Mouse (Mus musculus) spleen, postnatal 36 days (tissue): ENCODE measurements around the gene Slc17a7.
"Not testable (repeated sequence)": the region's sequence is repeated elsewhere in the genome, so short reads cannot be mapped to it uniquely, and the experiment has no call there.

ENCODE experiments used
- DNase-seq, 2 experiments: peaks; one replicate each; pipeline ENCODE4 v3.0.0; 2022; ENCODE audit warnings: low spot score in 2 of 2, mixed read lengths in 1 of 2

Slc17a7 gene

GRCm38 (mm10) chr7:45163735-45164490, at the start of gene Slc17a7:
TSS of gene Slc17a7 (plus strand) at chr7:45163949.
- DNase-seq, result no peak

DNA sequence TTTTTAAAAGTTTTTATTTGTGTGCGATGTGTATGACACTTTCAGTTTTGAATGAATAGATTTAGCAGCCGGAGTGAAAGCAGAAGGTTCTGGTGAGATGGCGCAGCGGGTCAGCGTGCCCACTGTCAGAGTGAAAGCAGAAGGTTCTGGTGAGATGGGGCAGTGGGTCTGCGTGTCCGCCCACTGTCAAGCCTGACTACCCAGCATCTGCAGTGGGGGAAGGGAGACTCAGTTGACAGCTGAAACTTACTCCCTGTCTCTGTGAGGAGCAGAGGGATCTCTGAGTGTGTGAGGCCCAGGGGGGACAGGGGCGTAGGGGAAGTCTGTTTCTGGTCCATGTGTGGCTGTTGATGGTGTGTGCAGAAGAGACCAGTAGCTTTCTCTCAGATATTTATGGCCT, 46.2 kb upstream of the Slc17a7 start:
- DNase-seq, result peak; percentile 64 to 71

- no peak for DNase-seq
These were observed 45.4 kb upstream of the Slc17a7 start for GRCm38 (mm10) chr7:45118336-45118735.

DNA sequence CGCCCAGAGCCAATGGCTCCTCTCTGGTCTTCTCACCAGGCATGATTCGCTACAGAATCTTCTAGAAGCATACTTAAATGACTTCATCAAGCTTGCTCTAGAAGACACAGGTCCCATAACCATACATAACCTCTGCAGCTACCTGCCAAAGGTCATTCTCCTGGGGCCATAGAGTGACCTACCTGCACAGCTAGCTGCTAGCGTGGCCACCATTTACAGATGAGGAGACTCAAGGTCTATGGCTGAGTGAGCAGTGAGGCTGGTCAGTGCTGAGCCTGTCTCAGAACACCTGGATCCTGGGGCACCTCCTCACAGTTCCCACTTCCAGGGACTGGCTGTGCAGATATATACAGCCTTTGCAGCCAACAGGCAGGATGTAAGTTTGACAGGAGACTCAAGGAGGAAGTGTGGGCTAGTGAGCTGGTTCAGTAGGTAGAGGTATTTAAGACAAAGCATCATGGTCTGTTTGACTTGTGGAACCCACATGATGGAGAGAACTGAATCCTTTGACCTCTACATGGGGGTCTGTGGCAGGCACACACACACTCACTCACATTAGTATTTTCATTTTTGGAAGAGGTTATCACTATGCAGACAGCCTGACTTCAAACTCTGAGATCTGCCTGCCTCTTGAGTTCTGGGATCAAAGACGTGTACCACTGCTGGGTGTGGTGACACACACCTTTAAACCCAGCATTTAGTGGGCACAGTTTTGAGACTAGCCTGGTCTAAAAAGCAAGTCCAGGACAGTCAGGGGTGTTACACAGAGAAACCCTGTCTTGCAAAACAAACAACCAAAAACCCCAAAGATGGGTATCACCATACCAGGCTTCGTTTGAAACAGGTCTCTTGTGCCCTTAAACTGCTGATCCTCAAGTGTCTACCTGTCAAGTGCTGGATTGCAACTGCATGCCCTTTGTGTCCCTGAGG, 43.7 kb upstream of the Slc17a7 start:
- DNase-seq, result peak; percentile 65 to 67

DNA sequence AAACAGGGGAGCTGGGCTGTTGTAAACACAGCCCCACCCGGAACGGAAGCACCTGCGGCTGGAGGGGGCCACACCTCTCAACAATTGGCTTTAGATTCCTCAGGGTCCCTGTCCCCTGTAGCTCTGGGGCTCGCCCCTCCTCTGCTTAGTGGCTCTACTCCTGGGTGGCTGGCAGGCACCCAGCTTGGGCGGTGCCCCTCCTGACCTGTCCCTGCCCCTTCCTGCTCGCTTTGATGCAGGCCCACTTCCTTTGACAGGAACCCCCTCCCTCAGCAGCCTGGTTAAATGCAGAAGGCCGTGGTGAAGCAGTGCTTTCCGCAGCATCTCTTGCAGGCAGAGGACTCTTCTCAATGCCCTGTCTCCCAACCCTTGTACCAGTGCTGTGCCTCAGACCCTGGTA, 42.3 kb upstream of the Slc17a7 start:
- peak; percentile 94 to 96 for DNase-seq

DNA sequence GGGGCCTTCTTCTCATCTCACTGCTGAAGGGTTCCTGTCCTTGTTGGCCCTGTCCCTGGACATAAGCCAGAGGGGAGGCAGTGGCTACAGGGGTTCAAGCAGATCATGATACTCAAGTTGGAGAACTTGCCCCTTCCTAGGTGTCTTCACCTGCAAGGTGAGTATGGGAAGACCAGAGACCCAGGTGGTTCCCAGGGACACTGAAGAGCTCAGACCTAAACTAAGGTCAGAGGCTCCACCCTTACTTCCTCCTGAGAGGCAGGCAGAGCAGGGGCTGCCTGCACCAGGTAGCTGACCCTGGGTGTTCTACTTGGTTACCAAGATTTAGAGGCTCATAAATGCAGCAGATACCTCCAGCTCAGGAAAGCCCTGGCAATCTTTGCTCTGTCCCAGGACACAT, 41.8 kb upstream of the Slc17a7 start:
- DNase-seq, result peak; percentile 46 to 52

DNA sequence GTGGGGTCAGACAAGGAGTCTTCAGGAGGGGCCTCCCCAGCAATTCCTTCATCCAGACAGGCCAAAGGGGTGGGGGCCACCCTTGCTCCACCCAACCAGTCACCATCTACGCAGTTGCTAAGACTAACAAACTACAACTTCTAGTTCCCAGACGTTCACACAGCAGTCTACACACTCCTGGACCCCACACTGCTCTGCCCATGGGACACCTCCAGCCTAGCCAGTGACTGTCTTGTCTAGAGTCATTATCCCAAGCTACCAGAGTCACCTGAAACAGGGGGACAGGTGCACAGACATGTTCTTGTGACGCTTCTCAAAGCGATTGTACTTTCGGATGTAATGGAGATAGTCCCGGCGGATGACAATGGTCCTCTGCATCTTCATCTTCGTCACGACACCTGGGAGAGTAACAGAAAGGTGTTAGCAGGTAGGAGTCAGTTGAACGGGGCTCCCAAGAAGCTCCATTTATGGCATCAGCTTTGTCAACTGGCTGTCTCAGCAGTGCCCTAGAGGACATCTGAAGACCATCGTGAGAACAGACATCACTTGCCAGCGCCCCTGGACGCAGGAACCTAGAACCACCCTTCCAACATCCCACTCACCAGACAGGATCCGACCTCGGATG, 41.1 kb upstream of the Slc17a7 start:
- no peak for DNase-seq

DNA sequence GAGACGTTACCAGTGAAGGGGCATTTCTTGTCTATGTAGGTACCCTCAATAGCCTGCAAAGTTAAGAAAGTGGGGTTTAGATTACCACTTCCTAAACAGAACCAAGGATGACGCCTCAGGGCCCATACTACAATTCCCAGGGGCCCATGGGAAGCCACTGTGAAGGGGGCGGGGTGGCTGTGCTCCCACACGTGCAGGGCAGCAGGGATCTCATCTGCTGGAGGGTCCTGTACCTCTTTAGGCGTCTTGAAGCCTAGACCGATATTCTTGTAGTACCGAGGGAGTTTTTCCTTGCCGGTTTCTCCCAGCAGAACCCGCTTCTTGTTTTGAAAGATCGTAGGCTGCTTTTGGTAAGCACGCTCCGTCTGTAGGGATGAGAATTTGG, 40.6 kb upstream of the Slc17a7 start:
- peak; percentile 68 to 74 for DNase-seq

GRCm38 (mm10) chr7:45124224-45125143, 39.3 kb upstream of the Slc17a7 start, which contains the start of gene Rps11:
TSS of gene Rps11 (minus strand) at chr7:45124439.
- peak; percentile 99 for DNase-seq

- DNase-seq, result no peak
These were observed 38.6 kb upstream of the Slc17a7 start for GRCm38 (mm10) chr7:45125144-45125600.

DNA sequence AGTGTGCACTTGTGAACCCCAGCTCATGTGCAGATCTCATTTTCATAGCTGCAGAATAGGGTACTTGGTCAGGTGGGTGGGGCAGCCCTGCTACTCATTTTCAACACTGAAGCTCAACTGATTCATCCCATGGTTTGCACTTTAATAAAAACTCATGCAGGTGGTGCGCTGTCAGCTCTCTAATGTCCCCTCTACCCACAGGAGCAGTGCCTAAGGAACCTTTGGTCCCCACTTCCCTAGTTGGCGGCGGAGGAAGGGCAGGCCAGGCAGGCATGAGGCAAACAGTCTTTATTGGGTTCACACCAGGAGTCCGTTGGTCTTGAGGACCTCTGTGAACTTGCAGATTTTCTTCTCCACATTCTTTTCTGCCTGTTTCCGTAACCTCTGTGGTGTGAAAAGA, 38.1 kb upstream of the Slc17a7 start:
- DNase-seq, result not testable (repeated sequence)

DNA sequence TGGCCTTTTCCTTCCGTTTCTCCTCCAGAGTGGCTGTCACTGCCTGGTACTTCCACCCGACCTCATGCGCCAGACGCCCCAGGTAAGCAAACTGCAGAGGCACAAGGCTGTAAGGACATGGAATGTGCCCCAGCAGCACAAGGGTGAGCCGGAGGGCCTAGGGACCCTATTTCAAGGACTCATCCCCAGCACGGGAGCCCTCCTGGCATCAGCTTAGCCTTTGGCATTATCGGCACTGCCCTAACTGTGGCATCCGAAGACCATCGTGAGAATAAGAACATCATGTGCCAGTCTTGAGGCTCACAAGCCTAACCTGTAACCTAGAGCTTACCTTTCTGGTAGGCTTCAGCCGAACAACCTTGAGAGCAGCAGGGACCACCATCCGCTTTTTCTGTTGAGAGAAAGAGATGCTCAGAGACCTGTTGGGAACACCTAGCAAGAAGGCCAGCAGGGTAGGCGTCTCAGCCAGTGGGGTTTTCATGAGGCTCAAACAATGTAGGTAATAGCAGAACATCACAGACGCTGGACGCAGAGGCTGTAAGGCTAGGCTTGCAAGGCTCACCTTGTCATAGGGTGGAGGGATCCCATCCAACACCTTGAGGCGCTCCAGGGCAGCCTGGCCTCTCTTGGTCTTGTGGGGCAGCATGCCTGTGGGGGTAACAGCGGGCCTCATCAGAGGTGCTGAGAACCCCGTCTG, 37.5 kb upstream of the Slc17a7 start:
- DNase-seq, result no peak

DNA sequence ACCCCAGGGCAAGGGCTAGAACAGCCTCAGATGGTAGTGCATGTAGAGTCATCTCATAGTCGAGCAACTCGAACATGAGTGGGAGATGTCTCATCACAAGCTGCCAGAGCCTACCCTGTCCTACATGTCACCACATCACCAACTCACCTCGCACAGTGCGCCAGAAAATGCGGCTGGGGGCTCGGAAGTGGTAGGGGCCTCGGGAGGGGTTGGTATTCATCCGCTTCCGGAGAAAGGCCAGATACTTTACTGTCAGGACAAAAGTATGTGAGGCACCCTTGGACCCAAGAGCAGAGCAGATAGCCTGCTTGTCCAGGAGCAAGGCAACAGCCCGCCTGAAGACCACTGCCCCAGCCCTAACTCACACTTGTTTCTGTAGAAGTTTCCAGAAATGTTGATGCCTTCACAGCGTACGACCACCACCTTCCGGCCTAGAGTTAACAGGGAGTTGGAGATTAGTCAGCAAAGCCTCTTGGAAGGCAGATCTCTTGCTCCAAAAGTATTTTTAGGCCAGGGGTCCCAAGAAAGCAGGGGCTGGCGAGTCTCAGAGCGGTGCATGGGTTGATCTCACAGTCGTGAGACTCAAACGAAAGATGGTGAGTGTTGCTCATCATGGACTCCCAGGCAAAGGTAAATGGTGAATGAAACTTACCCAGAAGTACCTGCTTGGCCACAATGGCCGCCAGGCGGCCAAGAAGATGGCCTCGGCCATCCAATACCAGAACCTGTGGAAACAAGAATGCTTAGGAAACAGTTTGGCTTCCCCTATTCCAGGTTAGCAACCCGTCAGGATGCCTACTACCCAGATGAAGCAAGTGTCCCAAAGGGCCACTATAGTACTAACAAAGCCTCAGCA, 36.7 kb upstream of the Slc17a7 start:
- no peak for DNase-seq

- DNase-seq, result no peak
These were observed 36.0 kb upstream of the Slc17a7 start for GRCm38 (mm10) chr7:45127700-45128224.

DNA sequence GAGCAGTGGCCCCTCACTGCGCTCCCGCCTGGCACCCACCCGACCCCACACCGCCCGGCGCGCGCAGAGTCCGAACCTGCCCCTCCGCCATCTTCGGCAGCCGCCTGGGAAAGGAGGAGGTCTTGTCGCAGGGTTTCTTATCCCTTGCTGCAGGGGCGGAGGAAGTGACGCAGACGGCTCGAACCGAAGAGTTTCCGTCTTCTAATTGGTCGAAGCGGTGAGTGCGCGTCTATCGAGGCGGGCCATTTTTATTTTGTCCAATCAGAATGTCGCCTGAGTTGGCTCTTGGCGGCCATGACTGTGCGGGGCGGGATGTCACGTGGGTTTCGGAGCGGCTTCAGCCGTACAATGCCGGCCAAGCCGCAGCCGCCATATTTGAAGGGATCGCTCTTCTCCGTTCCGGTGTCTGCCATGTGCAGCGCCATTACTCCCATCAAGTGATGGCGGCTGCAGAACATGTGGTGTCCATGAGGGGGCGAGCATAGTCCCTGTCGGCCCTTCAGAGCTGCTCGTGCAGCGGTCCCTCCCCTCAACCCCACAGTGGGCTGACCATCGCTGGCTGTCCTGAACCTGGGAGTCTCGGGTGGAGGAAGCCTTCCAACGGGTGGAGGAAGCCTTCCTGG, 35.0 kb upstream of the Slc17a7 start, which contains the start of gene Rpl13a:
TSS of gene Rpl13a (minus strand) at position 138 of the 623 bp plus-strand sequence.
- DNase-seq, result peak; percentile 99

- no peak for DNase-seq
These were observed 34.4 kb upstream of the Slc17a7 start for GRCm38 (mm10) chr7:45129318-45129717.

DNA sequence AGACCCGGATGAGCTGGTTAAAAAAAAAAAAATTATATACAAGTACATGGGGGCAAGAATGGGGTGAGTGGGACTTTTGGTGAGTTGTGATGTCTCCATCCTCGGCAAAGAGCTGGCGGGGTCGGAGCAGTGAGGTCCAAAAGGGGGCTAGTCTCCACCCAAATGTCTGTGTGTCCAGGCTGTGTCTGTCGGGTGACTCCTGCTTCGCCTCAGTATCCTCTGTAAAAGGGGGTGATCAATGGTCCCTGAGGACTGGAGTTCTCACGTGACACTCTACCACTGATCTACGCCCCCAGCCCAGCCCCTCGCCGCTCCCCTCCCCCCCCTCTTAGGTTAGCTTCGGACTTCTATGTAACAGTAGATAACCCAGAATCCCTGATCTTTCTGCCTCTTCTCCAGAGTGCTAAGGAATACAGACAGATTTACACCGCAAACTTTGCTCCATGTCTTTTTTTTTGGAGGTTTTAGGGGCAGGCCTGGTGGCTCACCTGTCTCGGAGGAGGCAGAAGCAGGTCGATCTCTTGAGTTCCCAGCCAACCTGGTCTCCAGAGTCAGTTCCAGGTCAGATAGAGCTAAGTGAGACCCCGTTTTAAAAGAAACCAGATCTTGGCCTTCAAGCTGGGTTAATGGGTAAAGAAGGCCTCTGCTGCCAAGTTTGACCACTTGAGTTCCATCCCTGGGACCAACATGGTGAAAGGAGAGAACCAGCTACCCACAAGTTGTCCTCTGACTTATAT, 33.8 kb upstream of the Slc17a7 start:
- DNase-seq, result no peak

GRCm38 (mm10) chr7:45131850-45132249, 31.9 kb upstream of the Slc17a7 start:
- no peak for DNase-seq
